Mouse (Mus musculus): Measurements from ENCODE around the gene Shisa7.
A peak's percentile ranks its signal among the peaks of the same experiment; 100 is the strongest.
"Not testable (repeated sequence)": the region's sequence is repeated elsewhere in the genome, so short reads cannot be mapped to it uniquely, and the experiment has no call there.

The Shisa7 gene

DNA sequence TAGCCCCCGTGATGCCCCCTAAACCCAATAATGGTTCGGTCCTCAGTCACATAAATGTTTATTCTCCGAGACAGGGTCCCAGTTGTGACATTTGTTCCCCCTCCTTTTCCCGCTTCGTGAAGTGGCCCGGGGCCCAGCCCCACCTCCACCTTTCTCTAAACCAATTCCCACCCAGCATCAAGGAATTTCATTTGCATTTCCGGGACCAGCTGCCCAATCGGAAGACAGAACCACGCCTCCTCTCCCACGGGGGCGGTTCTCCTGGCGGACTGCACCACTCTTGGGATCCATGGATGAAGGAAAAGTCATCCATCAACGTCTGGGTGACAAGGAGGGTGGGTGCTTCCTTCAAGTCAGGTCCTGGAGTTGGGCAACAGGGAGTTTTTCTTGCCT lies 417 bp upstream of the Shisa7 start:
- DNase-seq, result peak; percentile 84

DNA sequence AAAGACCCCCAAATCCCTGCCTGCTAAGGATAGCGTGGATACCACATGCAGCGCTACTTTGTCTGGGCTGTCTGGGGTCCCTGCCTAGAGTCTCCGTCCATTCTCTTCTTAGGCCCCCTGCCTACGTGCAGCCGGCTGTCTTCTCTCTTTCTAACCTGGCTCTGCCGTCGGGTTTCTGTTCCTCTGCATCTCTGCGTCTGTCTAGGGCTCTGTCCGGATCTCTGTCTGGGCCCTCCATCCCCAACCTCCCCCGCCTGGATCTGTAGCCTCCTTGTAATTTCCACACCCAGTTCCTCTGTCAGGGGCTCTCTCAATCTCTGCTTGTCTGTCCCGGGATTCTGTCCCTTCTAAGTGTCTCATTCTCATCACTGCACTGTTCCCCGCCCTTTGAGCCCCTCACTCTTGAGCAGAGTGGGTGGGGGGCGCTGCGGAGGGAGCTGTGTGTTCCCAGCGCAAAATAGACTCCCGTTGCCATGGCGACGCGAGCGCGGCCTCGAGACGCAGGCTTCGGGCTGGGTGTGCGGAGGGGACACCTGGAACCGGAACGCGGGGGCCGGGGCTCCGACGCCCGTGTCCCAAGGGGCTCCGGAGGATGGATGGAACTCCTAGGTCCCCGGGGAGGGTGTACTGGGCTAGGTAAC lies 772 bp downstream of the Shisa7 start:
- DNase-seq, result no peak

- DNase-seq, result peak; percentile 22
Observed at GRCm38 (mm10) chr7:4842634-4843131, 1.8 kb downstream of the Shisa7 start.

- no peak for DNase-seq
Observed at GRCm38 (mm10) chr7:4842077-4842476, 2.4 kb downstream of the Shisa7 start.

GRCm38 (mm10) chr7:4837639-4838038 lies 6.9 kb downstream of the Shisa7 start:
- DNase-seq, result no peak

- DNase-seq, result peak; percentile 85
Observed at GRCm38 (mm10) chr7:4836351-4836792, 8.1 kb downstream of the Shisa7 start.

GRCm38 (mm10) chr7:4835631-4836327 lies 8.7 kb downstream of the Shisa7 start:
- peak; percentile 38 for DNase-seq

DNA sequence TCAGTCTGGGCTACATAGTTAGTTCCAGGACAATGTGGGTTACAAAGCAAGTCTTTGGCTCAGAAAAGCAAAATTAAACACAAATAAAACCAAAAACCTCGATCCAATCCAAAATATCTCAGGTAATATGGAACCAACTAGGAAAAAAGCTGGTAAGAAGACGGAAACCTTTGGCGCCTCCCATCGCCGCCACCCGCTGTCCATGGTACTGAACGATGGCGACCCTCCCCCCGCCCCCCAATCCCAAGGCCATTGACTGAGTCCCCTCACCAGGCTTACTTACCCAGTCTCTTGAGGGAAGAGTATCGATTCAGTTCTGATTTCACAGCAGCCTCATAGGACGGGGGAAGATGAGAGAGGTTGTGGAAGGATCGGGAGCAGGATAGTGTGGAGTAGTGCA lies 14.0 kb downstream of the Shisa7 start:
- DNase-seq, result no peak

DNA sequence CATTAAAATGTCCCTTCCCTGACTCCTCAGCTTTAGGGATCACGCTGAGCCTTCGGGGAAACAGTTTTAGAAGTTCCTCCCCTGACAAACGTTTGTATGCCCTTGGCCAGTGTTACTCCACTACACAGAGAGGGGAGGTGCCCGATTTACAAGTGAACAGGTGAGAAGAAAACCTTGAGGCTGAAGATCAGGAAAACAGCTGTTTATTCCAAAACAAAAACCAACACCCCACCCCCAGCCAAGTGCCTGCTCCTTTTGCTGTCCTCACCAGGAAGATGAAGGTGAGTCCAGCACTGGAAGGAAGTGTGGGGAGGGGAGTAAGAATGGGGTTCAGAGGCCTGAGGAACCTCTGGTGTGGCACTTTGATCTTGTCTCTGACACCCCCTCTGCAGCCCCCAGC lies 19.1 kb downstream of the Shisa7 start:
- DNase-seq, result no peak

DNA sequence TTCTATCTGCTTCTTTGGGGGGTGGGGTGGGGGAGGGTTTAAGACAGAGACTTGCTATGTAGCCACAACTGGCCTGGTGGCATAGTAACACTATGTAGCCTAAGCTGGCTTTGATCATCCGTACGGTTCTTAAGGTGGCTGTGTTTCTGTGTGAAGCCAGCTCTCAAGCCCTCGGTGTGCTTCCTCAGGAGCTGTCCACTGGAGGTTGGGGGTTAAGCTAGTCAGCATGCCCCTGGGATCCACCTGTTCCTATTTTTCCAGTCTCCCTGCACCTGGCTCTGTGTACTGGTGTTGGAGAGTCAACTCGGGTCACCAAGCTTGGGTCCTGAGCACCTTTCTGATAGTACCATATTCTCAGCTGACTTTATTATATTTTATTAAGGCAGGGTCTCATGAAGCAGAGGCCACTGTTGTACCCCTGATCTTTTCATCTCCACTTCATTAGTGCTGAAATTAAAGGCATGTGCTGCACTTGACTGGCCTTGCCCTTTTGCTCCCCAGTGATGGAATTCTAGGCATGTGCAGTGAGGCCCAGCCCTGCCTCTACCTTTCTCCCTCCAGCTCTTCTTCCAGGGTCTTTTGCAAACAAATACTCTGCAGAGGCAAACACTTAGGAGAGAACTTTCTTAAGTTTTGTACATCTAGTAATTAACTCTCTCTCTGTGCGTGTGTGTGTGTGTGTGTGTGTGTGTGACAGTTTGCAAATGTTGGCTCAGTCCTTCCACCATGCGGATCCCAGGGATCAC lies 22.2 kb downstream of the Shisa7 start:
- peak; percentile 43 for DNase-seq

DNA sequence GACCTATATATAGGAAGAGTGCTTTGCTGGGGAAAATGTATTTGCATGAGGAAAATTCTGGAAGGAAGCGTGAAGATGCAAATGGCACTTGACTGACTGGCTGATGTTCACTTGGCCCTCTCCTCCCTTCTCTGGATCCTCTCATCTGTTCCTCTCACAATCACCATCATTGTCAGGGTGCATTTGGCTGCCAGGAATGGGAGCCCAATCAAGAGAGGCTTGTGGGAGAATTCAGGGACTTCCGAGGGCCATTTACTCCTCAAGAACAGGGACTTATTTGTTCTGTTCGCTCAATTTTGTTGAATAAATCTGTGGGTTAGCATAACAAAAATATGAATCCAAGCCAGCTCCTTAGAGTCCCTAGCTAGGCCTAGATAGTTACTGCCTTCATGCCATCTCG lies 22.8 kb downstream of the Shisa7 start:
- DNase-seq, result no peak

DNA sequence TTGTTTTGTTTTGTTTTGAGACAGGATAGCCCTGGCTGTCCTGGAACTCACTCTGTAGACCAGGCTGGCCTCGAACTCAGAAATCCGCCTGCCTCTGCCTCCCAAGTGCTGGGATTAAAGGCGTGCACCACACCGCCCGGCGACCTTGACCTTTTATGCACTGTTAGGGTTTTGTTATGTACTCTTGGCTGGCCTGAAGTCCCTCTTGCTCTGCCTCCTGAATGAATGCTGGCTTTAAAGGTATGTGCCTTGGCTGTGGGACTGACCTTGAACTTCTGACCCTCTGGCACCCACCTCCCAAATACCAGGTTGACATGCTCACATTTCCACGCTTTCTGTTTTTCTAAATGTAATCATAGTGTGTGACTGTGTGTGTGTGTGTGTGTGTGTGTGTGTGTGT lies 23.6 kb downstream of the Shisa7 start:
- DNase-seq, result not testable (repeated sequence)

- no peak for DNase-seq
Observed at GRCm38 (mm10) chr7:4816559-4816958, 27.9 kb downstream of the Shisa7 start.

- no peak for DNase-seq
Observed at GRCm38 (mm10) chr7:4813105-4813791, 31.2 kb downstream of the Shisa7 start.

GRCm38 (mm10) chr7:4812303-4813104 lies 32.0 kb downstream of the Shisa7 start, which contains the start of gene Ube2s:
TSS of gene Ube2s (minus strand) at chr7:4812590.
- peak; percentile 99 for DNase-seq

- DNase-seq, result no peak
Observed at GRCm38 (mm10) chr7:4811842-4812302, 32.6 kb downstream of the Shisa7 start.

DNA sequence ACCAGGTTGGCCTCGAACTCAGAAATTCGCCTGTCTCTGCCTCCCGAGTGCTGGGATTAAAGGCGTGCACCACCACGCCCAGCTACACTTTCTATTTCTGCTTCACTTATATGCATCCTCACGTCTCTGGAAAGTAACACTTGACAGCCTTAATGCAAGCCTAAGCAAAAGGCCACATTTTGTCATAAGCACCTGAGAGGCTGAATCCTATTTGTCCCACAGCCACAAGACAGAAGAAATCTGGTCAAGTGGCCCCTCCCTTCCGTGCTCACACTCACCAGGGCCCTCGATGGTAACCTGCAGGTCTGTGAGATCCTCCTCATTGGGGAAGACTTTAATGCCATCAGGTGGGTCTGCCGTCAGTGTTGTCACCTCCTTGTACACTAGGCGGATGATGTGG lies 33.4 kb downstream of the Shisa7 start:
- DNase-seq, result not testable (repeated sequence)

GRCm38 (mm10) chr7:4806716-4807115 lies 37.8 kb downstream of the Shisa7 start:
- peak; percentile 52 for DNase-seq

- no peak for DNase-seq
Observed at GRCm38 (mm10) chr7:4802247-4802646, 42.2 kb downstream of the Shisa7 start.

DNA sequence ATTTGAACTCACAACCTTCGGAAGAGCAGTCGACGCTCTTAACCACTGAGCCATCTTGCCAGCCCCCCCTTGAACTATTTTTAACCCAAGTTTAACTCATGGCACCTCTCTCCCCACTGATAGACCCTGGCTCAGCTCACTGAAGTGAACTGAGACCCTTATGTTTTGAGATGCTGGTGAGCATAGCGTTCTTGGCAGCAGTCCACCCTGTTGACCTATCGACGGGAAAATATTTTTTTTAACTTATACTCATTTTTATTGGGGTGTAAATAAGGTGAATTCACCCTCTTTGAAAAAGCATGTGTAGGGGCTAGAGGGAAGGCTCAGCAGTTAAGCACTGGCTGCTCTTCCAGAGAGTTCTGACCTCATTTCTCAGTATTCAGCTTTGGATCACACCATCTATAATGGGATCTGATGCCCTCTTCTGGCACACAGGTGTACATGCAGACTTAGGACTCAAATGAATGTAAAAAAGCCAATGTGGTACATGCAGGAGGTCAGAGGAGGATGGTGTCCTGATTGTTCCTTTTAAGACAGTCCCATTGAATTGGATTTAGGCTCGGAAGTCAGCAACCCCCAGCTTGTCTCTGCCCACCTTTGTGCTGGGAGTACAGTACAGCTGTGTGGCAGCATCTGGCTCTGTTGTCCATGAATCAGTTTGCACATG lies 48.6 kb downstream of the Shisa7 start:
- DNase-seq, result peak; percentile 53

DNA sequence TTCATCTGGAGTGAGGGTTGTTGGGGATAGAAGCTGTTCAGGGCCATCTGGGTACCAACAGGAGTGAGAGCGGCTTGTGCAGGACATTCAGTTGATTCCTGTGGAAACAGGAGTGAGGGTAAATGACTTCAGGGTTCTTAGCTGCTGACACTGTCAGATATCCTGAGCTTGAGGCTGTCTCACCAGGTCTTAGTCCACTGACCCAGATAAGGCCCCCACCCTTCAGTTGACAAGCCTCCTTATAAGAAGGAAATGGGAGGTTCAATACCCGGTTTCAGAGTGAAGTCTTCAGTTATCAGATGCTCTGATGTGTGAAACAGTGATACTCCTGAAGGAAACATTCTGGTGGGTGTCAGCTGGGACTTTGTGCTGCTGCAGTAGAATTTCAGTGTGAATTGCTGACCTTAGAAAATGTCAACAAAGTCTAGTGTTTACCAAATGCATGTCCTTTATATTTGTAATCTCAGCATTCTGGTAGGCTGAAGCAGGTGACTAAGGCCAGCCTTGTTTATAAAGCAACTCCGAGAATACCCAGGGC lies 49.8 kb downstream of the Shisa7 start:
- DNase-seq, result no peak

All from kidney, postnatal 14 days (tissue).